Mouse (Mus musculus) ES-E14 (cell line): Measurements from ENCODE around the gene Cd59b. TPM values are rescaled to one million over a fixed set of nuclear protein-coding genes. Genes with fewer than 3 reads are reported as not detected.
"Not testable (repeated sequence)": the region's sequence is repeated elsewhere in the genome, so short reads cannot be mapped to it uniquely, and the experiment has no call there.

ENCODE experiments used
- DNase-seq: peaks from one replicate; pipeline ENCODE4 v3.0.0-alpha.2; 2013; ENCODE audit warnings: low read depth, low spot score
- H3K27ac ChIP-seq: 2 replicates; pipeline ENCODE4 v1.5.1; 2012; ENCODE audit warnings: low read depth, mild to moderate bottlenecking, low read length, moderate library complexity, mixed read lengths; ENCODE audit not compliant: poor library complexity, insufficient read depth, severe bottlenecking
- H3K36me3 ChIP-seq: 2 replicates; pipeline ENCODE4 v1.6.1; 2012; ENCODE audit warnings: mild to moderate bottlenecking, low read length, moderate library complexity, mixed read lengths; ENCODE audit not compliant: control insufficient read depth, poor library complexity, insufficient read depth, severe bottlenecking
- H3K4me1 ChIP-seq, 2 experiments: fragments of 150-350 bp in 1 of 2; sonication (generic) in 1 of 2; 2 replicates each; pipeline ENCODE4 v1.6.1; 2012; ENCODE audit warnings: low read length in 2 of 2, mild to moderate bottlenecking in 1 of 2, mixed read lengths in 1 of 2; ENCODE audit not compliant: control insufficient read depth in 2 of 2, insufficient read depth in 2 of 2, poor library complexity in 1 of 2
- H3K4me3 ChIP-seq, 2 experiments: fragments of 150-350 bp in 1 of 2; sonication (generic) in 1 of 2; 2 replicates each; pipeline ENCODE4 v1.5.1; 2012; ENCODE audit warnings: low read length in 2 of 2, low read depth in 1 of 2, mild to moderate bottlenecking in 1 of 2, mixed read lengths in 1 of 2; ENCODE audit not compliant: insufficient read depth in 1 of 2, poor library complexity in 1 of 2, severe bottlenecking in 1 of 2
- H3K9ac ChIP-seq: 2 replicates; pipeline ENCODE4 v1.6.1; 2012; ENCODE audit warnings: low read depth, mild to moderate bottlenecking, low read length, mixed read lengths; ENCODE audit not compliant: poor library complexity, insufficient read depth, severe bottlenecking
- H3K9me3 ChIP-seq: fragments of 150-350 bp; sonication (generic); 2 replicates; pipeline ENCODE4 v1.6.1; 2012; ENCODE audit warnings: low read depth, mild to moderate bottlenecking, low read length; ENCODE audit not compliant: control insufficient read depth, insufficient read depth
- CHD2 ChIP-seq: IDR thresholded peaks from 2 replicates; pipeline ENCODE4 v1.6.1; 2014; ENCODE audit warnings: mild to moderate bottlenecking, low read depth, low read length, inconsistent platforms
- HCFC1 ChIP-seq: IDR thresholded peaks from 2 replicates; pipeline ENCODE4 v1.6.1; 2012; ENCODE audit warnings: low read length, inconsistent platforms, borderline replicate concordance; ENCODE audit not compliant: insufficient read depth
- MAFK ChIP-seq: IDR thresholded peaks from 2 replicates; pipeline ENCODE4 v1.6.1; 2014; ENCODE audit warnings: mild to moderate bottlenecking, low read depth, low read length, inconsistent platforms; ENCODE audit not compliant: insufficient read depth
- ZC3H11A ChIP-seq: IDR thresholded peaks from 2 replicates; pipeline ENCODE4 v1.6.1; 2012; ENCODE audit warnings: low read depth, mild to moderate bottlenecking, inconsistent platforms, low read length, borderline replicate concordance
- ZNF384 ChIP-seq: IDR thresholded peaks from 2 replicates; pipeline ENCODE4 v1.6.1; 2012; ENCODE audit warnings: low read depth, low read length, inconsistent platforms
- in situ Hi-C, 2 experiments: fragments of 600-800 bp; cut with MboI; formaldehyde crosslinking; loops; one replicate each; pipeline ENCODE4 v1.15.1; 2025; ENCODE audit warnings: low sequenced_read_pairs in 2 of 2, inconsistent platforms in 1 of 2; ENCODE audit not compliant: unreplicated experiment in 2 of 2
- total RNA-seq: library from RNA; depleted of rRNA; stranded (reverse); fragments of 300-350 nt; gene quantifications from 2 replicates; pipeline ENCODE4 v1.2.3, GENCODE M21; 2012

Cd59b gene
- total RNA-seq, 1 experiment = 3.5 TPM

DNA sequence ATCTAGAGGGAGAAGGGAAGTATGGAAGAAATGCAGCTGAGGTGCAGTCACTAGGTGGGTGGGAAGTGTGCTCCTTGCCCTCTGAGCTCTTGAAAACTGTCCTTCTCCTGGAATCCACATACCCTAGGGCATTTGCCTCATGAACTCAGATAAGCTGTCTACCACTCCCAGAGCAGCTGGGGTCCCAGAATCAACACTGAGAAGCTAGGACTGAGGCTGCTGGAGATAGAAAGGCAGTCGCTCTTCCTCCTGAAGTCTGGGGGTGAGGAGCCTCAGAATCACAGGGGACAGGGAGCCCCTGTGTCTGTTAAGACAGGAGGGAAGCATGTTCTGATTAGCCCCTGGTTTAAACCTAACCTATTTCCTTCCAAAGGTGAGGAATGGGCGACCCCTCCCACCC lies 39.9 kb downstream of the Cd59b start:
- Histone ChIP-seq H3K4me1 (peaks cover 3 to 6% of the 10 kb centered on the region in 2 experiments; a peak in 3 of 4 replicates), H3K9ac (no peak overlapping the region), H3K27ac (peak overlapping the region; percentile 59), H3K9me3 (no peaks in the 10 kb centered on the region), H3K36me3 (no peaks in the 10 kb centered on the region), H3K4me3 (no peak overlapping the region)
- no peak for DNase-seq
- TF ChIP-seq ZC3H11A = no peak
- in situ Hi-C loops = no loop called here

DNA sequence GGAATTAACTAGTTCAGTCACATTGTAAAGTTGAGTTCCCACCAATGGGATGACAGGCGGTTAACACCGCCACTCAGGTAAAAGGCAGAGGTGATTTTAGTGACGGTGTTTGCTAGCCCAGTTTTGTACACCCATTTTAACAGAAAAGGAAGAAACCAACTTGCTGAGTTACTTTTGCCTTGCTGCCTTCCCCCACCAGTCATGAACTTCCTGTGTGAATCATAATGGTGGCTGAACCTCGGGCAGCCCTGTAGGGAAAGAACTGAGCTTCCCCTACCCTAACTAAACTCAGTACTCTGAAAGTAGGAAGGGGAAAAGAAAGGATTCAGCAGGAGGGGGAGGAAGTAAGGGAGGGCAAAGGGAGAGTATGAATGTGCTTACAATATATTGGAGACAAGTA lies 40.4 kb downstream of the Cd59b start:
- Histone ChIP-seq H3K27ac (no peak overlapping the region; the same call in 1 of the 2 replicates), H3K9ac (no peak overlapping the region), H3K36me3 (no peaks in the 10 kb centered on the region), H3K9me3 (no peaks in the 10 kb centered on the region), H3K4me3 (no peak overlapping the region), H3K4me1 (peaks cover 3 to 6% of the 10 kb centered on the region in 2 experiments; a peak in 3 of 4 replicates)
- in situ Hi-C loops = no loop called here
- no peak for TF ChIP-seq CHD2
- no peak for TF ChIP-seq HCFC1
- TF ChIP-seq MAFK = no peak
- TF ChIP-seq ZNF384 = no peak
- no peak for TF ChIP-seq ZC3H11A
- DNase-seq = no peak

DNA sequence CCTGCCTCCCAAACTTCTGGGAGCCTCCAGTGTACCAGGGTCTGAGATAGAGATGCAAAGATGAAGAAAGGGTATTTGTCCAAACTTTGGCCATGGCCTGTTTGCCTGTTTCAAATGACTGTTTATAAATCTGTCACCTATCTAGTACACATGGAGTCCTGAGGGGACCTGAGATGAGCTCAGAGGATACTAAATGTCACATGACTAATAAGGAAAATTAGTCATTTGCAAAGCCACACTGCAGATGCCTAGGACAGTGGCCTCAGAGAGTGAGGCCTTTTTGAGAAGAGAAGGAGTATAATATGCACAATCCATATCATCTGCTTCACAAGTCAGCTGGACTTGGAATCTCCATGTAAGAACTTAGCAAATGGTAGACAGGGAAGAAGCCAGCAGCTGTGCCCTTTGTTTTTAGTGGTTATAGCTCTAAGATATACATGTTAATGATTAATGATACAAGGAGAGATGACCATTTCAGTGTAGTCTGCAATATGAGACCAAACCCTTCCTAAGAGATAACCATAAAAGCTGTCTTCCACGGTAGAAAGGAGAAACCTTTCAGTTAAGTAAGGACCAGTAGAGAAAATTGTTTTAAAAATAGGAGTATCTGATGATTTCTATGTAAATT lies 41.6 kb downstream of the Cd59b start:
- H3K9me3 ChIP-seq, DNase-seq, in situ Hi-C loops, H3K36me3 ChIP-seq, H3K9ac ChIP-seq, H3K4me3 ChIP-seq, H3K27ac ChIP-seq, H3K4me1 ChIP-seq: not testable (repeated sequence)

DNA sequence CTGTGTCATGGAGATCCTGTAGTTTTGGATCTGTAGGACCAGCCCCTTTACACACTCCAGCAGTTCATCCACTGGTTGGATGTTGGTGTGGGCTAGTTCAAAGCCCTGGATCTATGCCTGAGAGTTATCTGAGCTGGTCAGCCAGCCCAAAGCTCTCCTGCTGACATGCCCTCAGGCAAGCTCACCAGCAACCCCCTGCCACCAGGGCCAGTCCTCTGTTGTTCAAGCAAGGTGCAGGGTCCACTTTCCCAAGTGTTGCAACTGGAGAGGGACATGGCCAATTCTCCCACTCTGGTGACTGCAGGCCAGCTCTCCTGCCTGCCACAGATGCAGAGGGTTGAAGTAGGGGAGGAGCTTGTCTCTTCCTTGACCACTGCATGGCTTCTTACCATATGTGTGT lies 43.9 kb downstream of the Cd59b start:
- H3K4me3 ChIP-seq, H3K36me3 ChIP-seq, in situ Hi-C loops, H3K4me1 ChIP-seq, H3K9me3 ChIP-seq, H3K9ac ChIP-seq, DNase-seq, H3K27ac ChIP-seq: not testable (repeated sequence)

DNA sequence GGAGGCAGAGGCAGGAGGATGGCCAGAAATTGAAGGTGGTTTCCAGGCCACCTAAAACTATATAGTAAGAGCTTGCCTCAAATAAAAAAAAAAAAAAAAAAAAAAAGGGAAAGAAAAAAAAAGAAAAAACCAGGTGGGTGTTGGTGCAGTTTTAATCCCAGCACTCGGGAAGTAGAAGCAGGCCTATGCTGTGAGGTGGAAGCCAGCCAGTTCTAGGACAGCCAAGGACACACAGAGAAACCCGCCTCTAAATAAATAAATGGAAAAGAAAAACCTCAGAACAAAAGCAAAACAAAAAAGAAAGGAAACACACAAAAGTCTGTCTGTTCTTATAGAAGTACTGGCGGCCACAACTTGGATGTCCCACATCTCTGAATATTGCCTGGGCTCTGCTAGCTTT lies 45.2 kb downstream of the Cd59b start:
- no peak overlapping the region for H3K27ac ChIP-seq
- H3K9me3 ChIP-seq = no peaks in the 10 kb centered on the region
- no peak for DNase-seq
- TF ChIP-seq HCFC1 = no peak
- no peak for TF ChIP-seq ZNF384
- TF ChIP-seq CHD2 = no peak
- TF ChIP-seq ZC3H11A = no peak
- no peak for TF ChIP-seq MAFK
- in situ Hi-C loops = no loop called here
- H3K4me3 ChIP-seq = no peak overlapping the region
- H3K9ac ChIP-seq = no peak overlapping the region
- no peaks in the 10 kb centered on the region for H3K36me3 ChIP-seq
- peaks cover 0 to 2% of the 10 kb centered on the region in 2 experiments; a peak in 1 of 4 replicates for H3K4me1 ChIP-seq

DNA sequence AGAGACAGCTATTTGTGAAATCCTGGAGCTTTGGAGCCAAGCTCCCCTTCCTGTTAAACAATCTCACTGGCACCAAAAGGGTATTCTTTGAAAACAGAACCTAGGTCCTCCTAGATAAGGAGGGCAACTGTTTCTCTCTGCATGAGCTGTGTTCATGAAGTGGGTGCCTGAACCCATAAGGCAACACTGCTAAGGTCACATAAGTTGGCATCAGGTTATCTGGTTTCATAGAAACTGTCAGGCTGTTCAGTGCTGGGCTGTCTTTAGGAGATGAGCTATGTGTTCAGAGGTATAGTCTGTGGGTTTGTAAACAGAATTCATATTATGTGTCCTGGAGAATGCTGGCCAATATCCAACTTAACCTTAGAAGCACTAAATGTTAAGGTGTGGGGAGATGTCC lies 47.5 kb downstream of the Cd59b start:
- H3K9ac ChIP-seq, H3K4me3 ChIP-seq, H3K36me3 ChIP-seq, DNase-seq, in situ Hi-C loops, H3K9me3 ChIP-seq, H3K27ac ChIP-seq, H3K4me1 ChIP-seq: not testable (repeated sequence)
